Mouse (Mus musculus) erythroid progenitor cell, adult 5-6 weeks (primary cell): ENCODE data around the gene Nosip. TPM values are rescaled to one million over a fixed set of nuclear protein-coding genes. Genes with fewer than 3 reads are reported as not detected.
A peak's percentile ranks its signal among the peaks of the same experiment; 100 is the strongest.
"Not testable (repeated sequence)": the region's sequence is repeated elsewhere in the genome, so short reads cannot be mapped to it uniquely, and the experiment has no call there.

Experiments used
- ATAC-seq: replicated peaks from 2 replicates; pipeline ENCODE4 v1.8.0; 2016; ENCODE audit warnings: moderate number of reproducible peaks, mild to moderate bottlenecking, moderate TSS enrichment, inconsistent platforms; ENCODE audit not compliant: poor library complexity, low FRiP score, severe bottlenecking
- total RNA-seq, 2 experiments: library from RNA; stranded (forward) in 1 of 2; stranded (reverse) in 1 of 2; fragments of 150-400 nt in 1 of 2; fragments of 186-747, 209-891 nt in 1 of 2; gene quantifications; 2 replicates each; pipeline versions ENCODE4 v1.2.3 to v1.2.4; 2015 to 2017; ENCODE audit warnings: low replicate concordance in 2 of 2

The Nosip gene
- total RNA-seq, 2 experiments from 2014 or later, result 30.6 to 54.0 TPM

DNA sequence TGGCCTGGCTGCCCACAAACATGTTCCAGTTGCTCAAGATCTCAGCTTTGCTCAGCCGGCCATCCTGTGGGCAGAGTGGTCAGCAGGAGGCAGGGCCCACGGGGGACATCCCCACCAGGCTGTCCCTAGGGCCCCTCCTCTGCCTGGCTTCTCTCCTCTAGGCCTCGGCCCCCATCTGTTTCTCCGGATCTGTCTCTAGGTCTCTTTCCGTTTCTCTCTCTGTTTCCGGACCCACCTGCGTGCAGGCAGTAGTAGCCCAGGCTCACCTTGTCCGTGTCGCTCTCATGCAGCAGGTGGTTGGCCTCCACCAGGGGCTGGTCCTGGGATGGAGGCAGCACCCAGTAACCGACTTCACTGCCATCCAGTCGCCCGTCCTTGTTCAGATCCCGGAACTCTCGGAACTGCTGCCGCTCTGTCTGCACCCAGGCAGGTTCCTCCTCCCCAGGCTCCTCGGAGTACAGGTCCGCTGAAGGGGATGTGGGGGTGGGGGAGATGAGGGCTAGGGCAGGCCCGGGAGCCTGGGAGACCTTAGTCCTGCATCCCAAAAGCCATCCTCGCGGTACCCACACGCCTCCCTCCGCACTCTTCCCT lies 21.2 kb downstream of the Nosip start:
- no peak for ATAC-seq

DNA sequence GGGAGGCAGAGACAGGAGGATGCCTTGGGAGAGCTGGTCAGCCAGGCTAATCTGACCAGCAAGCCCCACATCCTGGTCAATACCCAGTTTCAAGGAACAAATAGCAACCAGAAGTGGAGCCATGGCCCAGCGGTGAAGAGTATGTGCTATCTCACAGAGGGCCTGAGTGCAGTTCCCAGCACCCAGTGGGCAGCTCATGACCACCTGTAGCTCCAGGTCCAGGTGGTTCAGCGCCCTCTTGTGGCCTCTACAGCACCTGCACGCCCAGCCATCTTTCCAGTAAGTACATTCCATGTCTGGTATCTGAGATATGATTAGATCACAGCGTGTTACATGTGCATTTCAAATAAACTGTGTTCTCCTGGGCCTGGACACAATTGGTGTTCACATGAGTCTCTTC lies 23.9 kb downstream of the Nosip start:
- ATAC-seq, result no peak

DNA sequence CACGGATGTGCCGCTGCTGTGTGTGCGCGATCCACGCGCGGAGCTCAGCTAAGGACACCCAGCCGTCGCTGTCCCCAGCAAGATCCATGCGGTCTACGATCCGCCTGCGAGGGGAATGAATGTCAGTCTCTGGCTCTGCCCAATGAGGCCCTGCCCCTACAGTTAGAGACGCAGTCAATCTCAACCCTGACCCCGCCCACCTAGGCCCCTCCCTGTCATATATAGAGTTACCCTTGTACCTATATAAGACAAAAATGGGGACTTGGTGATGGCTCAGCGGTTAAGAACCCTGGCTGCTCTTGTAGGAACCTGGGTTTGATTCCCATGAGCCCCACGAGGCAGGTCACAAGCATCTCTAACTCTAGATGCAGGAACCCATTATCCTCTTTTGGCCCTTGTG lies 26.4 kb downstream of the Nosip start:
- ATAC-seq, result no peak

DNA sequence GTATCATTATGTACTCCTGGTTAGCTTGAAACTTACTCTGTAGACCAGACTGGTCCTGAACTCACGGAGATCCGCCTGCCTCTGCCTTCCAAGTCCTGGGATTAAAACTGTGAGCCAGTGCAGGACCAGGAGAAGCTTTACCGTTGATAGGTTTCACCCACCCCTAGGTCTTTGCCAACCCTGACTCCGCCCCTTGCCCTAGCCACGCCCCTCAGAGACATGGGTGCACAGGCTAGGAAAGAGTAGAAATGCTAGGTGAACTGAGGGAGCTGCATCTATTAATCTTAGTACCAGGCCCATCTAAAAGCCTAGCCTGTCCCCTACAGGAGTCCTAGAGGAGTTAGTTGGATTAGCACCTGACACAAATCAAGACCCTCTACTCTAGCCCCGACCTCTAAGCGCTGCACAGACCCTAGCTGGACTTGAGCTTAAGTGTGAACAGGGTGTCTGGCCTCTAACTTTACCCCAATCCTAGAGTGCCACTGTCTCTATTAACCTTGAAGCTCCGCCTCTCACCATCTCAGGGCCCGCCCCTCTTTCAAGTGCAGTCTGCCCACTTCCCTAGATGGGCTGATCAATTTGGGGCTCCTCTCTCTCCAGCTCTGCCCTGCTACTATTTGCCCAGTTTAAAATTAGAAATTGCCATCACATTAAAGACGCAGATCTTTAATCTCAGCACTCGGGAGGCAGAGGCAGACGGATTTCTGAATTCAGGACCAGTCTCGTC lies 28.2 kb downstream of the Nosip start:
- no peak for ATAC-seq

DNA sequence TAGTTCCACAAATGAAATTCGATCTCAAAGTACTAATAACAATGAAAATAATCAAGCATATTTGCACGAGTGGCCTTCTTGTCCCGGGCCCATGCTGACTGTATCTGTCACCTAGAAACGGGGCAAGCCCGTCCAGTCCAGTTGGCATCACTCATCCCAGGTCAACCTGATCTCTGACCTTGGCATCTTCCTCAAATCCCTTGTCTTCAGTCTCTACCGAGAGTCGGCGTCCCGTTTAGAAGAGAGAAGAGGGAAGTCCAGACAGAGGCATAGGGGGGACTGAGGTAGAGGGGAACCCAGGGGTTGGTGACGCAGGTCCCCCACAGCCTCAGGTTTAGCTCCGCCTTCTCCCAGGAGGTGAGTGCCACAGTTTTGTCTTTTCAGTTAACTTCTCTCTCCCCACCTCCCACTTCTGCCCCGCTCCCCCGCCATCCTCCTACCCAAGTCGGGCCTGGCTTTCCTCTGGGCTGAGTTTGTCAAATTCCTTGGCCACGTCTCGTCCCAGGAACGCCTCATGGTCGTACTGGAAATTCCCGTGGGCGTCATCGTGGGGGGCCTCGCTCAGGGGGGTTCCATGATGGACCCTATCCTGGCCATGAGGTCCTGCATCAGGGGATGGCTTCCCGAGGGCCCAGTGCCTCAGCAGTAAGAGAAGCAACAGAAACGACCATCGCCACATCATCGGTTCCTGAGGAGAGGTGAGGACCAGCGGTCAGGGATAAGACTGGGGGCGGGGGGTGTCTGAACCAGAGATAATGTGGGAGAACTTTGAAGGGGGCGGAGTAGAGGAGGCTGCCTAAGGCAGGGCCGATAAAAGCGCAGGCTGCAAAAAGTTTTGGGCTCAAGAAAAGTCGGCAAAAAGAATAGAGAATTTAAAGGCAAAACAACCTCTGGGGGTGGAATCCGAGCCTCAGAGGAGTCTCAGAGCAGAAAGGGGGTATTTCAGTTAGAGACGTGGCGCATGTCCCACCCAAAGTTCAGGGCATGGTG lies 29.1 kb downstream of the Nosip start:
- no peak for ATAC-seq

DNA sequence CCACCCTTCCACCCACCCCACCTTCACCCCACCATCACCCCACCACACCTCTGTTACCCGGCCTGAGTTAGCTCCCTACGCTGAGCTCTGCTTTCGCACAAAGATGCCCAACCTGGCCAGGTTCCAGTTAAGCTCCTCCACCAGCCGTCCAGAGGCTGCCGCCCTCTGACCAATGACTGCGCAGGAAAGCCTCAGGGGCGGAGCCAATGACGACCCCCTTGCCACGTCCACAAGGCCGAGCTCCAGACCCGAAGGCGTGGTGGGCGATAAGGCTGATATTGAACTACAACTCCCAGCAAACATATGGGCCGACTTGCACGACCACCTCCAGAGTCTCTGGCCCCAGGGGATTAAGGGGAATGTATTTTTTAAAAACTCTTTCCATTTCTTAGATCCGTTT lies 29.8 kb downstream of the Nosip start, which contains the start of gene Rcn3:
TSS of gene Rcn3 (minus strand) at position 174 of the 400 bp plus-strand sequence.
- ATAC-seq, result peak; percentile 59

DNA sequence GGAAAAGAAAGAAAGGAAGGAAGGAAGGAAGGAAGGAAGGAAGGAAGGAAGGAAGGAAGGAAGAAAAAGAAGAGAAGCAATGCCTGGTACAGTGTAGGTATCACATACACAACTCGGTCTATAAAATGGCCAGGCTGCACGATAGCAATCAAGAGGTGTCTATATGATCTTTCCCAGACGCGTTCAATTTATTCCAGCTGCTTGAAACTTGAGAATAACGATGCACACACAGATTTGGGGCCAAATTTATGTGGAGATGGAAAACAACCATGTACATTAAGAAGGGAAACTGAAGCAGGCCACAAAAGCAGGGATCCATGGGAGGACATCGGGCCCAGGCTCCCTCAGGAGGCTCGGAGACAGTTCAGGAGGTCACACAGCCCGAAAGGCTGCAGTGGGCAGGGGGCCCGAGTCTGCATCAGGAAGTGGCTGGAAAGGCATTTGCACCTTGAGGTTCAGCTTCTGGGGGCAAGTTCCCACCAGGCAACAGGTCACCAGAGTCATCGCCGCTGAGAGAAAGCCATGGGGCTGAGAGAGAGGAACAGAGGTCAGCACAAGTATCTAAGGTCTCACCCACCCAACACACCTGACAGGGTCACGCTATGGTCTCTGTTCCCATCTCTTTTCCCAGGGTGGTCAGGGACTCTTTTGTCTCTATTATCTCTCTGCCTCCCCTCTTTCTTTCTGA lies 30.7 kb downstream of the Nosip start:
- no peak for ATAC-seq

DNA sequence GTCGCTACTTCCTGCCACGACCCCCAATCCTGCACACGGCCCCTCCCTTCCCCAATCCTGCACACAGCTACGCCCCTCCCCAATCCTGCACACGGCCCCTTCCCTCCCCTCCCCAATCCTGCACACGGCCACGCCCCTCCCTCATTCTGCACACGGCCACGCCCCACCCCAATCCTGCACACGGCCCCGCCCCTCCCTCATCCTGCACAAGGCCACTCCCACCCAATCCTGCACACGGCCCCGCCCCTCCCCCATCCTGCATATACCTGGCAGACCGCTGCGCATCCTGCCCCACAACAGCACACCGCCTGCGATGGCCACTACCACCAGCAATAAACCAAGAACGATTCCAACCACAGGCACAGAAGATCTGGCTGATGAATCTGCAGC lies 31.3 kb downstream of the Nosip start:
- ATAC-seq, result no peak

DNA sequence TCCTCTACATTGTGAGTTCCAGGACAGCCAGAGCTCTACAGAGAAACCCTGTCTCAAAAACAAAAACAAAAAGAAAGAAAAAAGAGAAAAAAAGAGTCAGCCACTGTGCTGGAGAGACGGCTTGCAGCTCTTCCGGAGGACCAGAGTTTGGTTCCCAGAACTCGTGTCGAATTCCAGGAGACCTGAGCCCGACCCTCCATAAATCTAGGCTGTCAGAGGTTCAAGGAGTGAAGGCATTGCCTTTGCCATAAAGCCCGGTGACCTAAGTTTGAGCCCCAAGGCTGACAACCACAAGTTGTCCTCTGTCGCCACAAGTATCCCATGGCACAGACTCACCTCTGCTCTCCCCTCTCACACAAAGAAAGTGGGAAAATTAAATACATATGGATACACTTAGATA lies 31.9 kb downstream of the Nosip start:
- no peak for ATAC-seq

DNA sequence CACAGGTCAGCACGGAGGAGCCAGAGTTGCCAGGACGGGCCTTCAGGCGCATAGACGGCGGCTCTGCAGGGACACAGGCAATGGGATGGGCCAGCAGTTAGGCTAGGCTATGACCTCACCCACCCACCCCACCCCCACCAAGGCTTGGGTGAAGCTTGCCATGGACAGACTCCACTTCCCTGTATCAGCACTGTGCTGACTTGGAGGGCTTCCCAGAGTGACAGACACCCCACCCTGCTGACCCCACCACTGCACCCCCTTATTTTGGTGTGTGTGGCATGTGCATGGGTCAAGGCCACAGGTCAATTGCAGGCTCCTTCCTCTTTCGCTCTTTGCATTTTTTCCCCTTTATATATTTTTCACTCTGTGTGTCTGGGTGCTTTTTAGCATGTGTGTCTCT lies 33.1 kb downstream of the Nosip start:
- no peak for ATAC-seq

DNA sequence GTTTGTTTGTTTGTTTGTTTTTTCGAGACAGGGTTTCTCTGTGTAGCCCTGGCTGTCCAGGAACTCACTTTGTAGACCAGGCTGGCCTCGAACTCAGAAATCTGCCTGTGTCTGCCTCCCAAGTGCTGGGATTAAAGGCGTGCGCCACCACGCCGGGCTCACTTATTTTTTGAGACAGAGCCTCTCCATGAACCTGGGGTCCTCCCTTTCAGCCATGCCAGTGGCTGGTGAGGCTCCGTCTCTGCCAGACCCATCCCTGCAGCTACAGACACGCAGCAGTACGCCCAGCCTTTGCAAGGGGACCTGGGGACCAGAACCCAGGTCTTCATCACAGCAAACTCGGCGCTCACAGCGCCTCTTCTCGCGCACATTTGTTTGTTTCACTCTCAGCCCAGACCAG lies 33.7 kb downstream of the Nosip start:
- ATAC-seq, result not testable (repeated sequence)

DNA sequence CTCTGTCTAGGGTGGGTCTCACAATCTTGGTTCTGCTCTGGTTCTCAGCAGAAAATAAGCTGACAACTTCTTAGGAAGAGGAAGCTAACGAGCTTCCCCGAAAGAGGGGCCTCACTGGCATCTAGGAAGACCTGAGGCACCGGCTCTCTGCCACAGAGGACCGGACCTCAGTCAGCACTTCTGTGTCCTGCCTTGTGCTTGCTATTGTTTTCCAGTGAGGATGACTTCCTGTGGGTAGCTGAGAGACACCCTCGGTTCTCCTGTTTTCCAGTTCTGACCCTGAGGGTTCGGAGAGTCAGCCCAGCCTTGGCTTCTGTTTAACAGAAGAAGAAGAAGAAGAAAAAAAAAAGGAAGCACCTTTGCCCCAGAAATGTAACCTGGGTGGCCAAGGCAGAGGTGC lies 35.2 kb downstream of the Nosip start:
- ATAC-seq, result no peak

DNA sequence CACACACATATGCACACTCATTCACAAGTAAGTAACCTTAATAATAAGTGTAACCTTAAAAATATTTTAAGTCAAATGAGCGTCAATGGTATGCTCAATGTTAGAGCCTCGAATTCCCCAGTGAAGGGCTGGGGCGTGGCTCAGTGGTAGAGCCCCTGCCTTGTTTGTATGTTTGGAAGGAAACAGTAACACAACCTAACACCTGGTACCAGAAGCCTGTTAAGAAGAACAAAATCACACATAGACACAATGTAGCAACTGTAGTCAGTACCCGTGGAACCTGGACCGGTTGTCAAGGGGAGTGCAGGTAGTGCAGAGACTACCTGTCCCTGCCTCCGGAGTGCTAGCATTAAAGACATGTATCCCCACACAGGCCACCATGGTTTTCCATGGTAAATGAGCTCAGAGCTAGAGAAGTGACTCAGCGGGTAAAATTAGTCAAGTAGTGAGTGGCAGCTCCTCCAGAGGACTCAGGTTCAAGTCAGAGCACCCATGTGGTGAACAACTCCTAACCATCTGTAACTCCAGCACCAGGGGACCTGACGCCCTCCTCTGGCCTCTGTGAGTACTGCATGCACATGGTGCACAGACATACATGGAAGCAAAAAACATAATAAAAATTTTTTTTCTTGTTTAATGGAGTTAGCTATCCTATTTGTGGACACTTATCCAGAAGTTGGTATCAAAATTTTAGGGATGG lies 36.5 kb downstream of the Nosip start:
- ATAC-seq, result no peak

DNA sequence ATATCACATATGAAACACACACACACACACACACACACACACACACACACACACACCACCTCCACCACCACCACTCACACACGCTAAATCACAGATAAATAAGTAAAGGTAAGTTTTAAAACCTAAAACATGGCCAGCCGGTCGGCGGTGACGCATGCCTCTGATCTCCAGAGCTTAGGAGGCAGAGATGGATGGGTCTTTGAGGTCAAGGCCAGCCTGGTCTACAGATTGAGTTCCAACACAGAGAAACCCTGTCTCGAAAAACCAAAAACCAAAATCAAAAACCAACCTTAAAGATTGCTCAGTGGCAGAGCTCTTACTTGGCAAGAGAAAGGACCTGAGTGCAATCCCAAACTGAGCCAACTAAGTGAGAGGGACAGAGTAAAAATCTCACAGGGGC lies 37.8 kb downstream of the Nosip start:
- ATAC-seq, result no peak

DNA sequence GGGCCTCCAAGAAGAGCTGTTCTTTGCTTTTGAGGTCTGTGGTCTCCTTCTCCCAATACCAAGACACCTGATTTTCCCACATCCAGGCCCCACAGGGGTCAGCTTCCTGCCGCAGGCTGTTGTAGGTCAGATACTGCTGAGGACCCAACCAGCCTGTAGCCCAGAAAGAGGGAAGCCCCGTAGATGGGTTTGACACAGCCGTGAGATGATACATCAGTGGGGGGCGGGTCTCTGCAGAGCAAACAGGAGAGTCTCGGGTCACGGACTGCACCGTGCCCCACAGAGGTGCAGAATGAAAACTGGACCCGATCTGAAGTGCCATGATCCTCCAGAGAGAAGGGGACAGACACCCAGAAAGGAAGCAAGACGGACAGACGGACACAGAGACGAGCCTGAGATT lies 40.2 kb downstream of the Nosip start:
- ATAC-seq, result no peak

DNA sequence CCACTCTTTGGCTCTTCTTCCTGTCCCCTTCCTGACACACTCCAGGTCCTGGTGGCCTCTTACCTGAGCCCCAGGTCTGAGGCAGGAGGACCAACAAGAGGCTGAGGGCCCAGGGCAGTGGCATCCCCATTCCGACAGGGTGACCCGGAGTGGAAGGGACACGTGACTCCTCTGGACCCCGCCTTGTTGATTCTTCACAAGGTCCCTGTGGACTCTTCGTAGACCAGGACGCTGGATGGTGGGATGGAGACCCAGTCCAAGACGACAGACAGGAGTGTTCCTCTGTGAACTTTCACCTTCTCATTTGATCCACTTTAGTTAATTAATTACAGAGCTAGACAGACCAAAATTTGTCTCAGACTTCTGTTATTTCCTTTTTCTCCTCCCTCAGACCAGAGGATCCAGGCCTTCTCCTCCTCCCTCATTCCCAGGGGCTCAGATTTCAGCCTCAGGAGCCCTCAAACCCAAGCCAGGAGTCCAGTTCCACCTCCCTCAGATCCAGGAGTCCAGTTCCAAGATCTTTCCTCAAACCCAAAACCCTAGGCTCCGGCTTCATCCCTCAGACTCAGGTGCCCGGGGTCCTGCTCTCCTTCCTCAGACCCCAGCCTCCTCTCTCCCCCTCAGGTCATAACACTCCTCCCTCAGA lies 40.8 kb downstream of the Nosip start:
- no peak for ATAC-seq

DNA sequence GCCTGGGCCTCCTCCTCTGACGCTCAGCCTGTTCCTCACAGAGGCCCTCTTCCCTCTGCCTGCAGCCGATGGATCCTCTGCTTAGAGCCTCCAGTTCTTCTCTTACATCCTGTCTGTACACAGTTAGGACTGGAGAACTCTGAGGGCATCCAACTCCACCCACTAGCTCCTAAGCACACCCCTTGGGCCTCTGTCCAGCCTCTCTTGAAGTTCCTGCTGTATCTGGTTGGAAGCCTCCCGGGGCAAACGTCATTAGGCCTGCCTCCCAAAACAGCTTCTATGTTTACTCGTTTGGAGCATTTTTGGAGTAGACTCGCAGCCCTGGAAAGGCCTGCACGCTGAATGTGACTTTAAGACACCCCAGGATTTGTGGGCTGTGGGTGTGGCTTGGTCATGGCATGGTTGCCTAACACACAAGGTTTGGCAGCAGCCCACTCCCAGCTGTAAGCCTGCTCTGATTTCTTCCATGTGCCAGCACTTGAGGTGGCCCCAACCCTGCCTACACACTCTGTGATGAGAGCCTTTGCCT lies 41.5 kb downstream of the Nosip start, which contains the start of gene Fcgrt:
TSS of gene Fcgrt (minus strand) at position 200 of the 529 bp plus-strand sequence.
- ATAC-seq, result no peak; the same call in 1 of the 2 replicates

DNA sequence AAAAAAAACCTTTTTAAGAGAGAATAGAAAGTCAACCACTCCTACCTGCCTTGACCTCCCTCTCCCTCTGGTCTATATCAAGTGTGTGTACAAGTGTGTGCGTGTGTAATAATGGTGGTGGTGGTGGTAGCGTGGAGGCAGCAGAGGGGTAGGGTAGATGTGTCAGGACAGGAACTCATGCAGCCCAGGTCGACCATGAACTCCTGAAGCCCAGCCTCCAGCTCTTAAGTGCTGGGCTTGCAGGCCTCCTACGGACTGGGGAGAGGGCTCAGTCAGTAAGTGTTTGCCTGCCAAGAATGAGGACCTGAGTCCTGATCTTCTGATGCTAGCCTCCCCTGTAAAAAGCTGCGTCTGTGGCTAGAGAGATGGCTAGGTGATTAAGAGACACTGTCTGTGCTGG lies 42.7 kb downstream of the Nosip start:
- no peak for ATAC-seq

DNA sequence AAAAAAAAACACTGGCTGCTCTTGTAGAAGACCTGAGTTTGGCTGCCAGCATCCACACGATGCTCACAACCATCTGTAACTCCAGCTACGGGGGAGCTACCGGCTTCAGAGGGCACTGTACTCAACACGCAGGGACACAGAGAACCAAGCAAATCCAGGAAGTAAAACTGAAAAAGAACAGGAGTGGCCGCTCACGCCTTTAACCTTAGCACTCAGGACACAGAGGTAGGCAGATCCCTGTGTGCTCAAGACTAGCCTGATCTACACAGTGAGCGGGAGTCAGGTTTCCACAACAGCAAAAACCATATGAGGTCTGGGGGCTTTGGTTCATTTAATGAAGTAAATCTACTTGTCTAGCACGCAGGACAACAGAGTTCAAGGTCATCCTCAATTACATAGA lies 43.3 kb downstream of the Nosip start:
- ATAC-seq, result no peak
